Mouse (Mus musculus) brain, embryonic 14.5 days (tissue): ENCODE measurements at regions not wholly inside any gene's neighbourhood (a gene's known extent, or its start where the extent isn't known, plus 50 kb on each side); places are given as distances from the start of the nearest gene placed in this dataset.

Source experiments
- CTCF ChIP-seq: fragments of 200-500 bp; IDR thresholded peaks from 2 replicates; pipeline ENCODE4 v1.5.1; 2012; ENCODE audit warnings: inconsistent platforms, mild to moderate bottlenecking, moderate library complexity, borderline replicate concordance; ENCODE audit not compliant: insufficient read depth, insufficient read length; ENCODE audit errors: extremely low read depth
- POLR2A ChIP-seq: fragments of 200-500 bp; IDR thresholded peaks from 2 replicates; pipeline ENCODE4 v1.6.1; 2012; ENCODE audit warnings: mild to moderate bottlenecking, inconsistent platforms, borderline replicate concordance; ENCODE audit not compliant: poor library complexity, insufficient read depth, insufficient read length, severe bottlenecking; ENCODE audit errors: extremely low read depth

GRCm38 (mm10) chr8:92738080-92738479, 64.0 kb downstream of the Irx6 start:
- no peak for TF ChIP-seq CTCF
- TF ChIP-seq POLR2A: no peak
